Mouse (Mus musculus) bone marrow macrophage, adult 2 months (primary cell): ENCODE data around the gene Vars2.

Experiments
- CTCF ChIP-seq: IDR thresholded peaks from 2 replicates; pipeline ENCODE4 v1.5.1; 2012; ENCODE audit warnings: low read depth, mild to moderate bottlenecking, low read length, moderate library complexity
- POLR2A ChIP-seq: IDR thresholded peaks from 2 replicates; pipeline ENCODE4 v1.6.1; 2012; ENCODE audit warnings: mild to moderate bottlenecking, low read depth, low read length, borderline replicate concordance

GRCm38 (mm10) chr17:35680591-35680990, 13.2 kb upstream of the Vars2 start:
- no peak for TF ChIP-seq POLR2A
- TF ChIP-seq CTCF = no peak
